24 mouse cellular contexts compared by ENCODE assay signal in the genomic region with DNA sequence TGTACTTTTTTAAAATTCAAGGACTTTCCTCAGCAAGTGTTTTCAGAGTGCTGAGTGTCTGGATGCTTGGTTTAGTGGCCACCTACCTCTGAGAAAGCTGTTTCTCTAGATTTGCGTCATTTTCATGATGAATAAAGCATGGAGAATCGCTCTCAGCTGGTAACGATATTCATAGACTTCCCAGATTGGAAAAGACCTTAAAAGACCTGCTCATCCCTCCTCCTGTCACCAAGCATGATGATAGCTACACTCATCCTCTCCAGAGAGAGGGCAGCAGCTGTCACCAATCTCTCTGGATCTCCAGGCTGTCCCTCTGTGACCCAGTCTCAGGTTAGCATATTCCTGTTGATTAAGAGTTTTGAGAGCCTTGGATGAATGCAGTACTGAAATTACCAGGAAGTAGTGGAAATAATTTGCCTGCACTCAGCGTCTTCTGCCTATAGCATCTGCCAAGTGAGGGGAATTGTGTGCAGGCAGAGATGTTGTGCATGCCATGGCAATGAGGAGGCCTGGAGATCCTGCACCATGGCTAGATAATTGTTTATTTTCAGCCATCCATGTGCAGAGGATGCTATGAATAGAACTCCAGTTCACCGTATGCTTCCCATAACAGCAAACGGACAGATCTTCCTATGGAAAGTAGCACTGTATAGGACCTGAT.
DNase-seq lines count a peak whose midpoint lies in the region; ATAC-seq lines count a peak whose summit lies in the region.
"Had no signal": no experiment of that assay in that cellular context is flagged by ENCODE, and none has a peak within 500 bp of the region (broad histone marks: within the 10 kb centered on the region; RNA-seq: fewer than 3 reads in every experiment).

No protein-coding gene starts in this region.

- no peak overlapping the region for H3K9ac ChIP-seq in forebrain, embryonic 11.5 days (ENCODE audit: low read length)
- H3K9ac ChIP-seq: embryonic facial prominence, embryonic 15.5 days; liver, embryonic 15.5 days; stomach, embryonic 15.5 days had no signal

- no peaks in the 10 kb centered on the region for H3K36me3 ChIP-seq in forebrain, embryonic 11.5 days (ENCODE audit: control insufficient read depth, insufficient read depth, low read length)
- H3K36me3 ChIP-seq: embryonic facial prominence, embryonic 15.5 days; G1E; liver, embryonic 15.5 days; stomach, embryonic 15.5 days had no signal

- no peak for ATAC-seq in forebrain, embryonic 11.5 days (replicated peaks; ENCODE audit: low FRiP score)
- ATAC-seq: activated CD4-positive, CD25-positive, alpha-beta regulatory T cell, adult 4 months; lung, postnatal 0 days had no signal

- no peak overlapping the region for H3K4me3 ChIP-seq in forebrain, embryonic 11.5 days (ENCODE audit: low read depth, low read length)
- H3K4me3 ChIP-seq: embryonic facial prominence, embryonic 15.5 days; liver, embryonic 15.5 days; stomach, embryonic 15.5 days had no signal

- no peaks in the 10 kb centered on the region for H3K27me3 ChIP-seq in forebrain, embryonic 11.5 days (ENCODE audit: control insufficient read depth, insufficient read depth, low read length)
- H3K27me3 ChIP-seq: embryonic facial prominence, embryonic 15.5 days; liver, embryonic 15.5 days; stomach, embryonic 15.5 days had no signal

- no peak overlapping the region for H3K4me2 ChIP-seq in forebrain, embryonic 11.5 days (ENCODE audit: low read depth, low read length, severe bottlenecking)
- H3K4me2 ChIP-seq: embryonic facial prominence, embryonic 15.5 days; heart, embryonic 11.5 days; liver, embryonic 15.5 days; midbrain, embryonic 11.5 days; stomach, embryonic 15.5 days had no signal

- 91% methylated on average over 6 of the region's 6 CpGs for WGBS in forebrain, embryonic 11.5 days

- no peaks in the 10 kb centered on the region for H3K4me1 ChIP-seq in forebrain, embryonic 11.5 days (replicated peaks; ENCODE audit: control insufficient read depth, insufficient read depth, low read length)
- H3K4me1 ChIP-seq: embryonic facial prominence, embryonic 15.5 days; liver, embryonic 15.5 days; stomach, embryonic 15.5 days had no signal

- intact Hi-C loops in left cerebral cortex, postnatal 25 days (cut with DNase I), result loop anchor here (1.0 to 10.0 kb wide), 4 partner anchors 142 to 1089 kb away; a partner anchor contains a TSS

- DNase-seq in cerebellum, adult 18-20 months, result peak; percentile 8 to 17
- no peak for DNase-seq in cerebellum, postnatal 36 days
- DNase-seq in right cerebral cortex, adult 18-20 months, result peak; percentile 51
- DNase-seq in right cerebral cortex, postnatal 4 days, result no peak
- peak; percentile 21 to 94 for DNase-seq in left cerebral cortex, postnatal 25 days (ENCODE audit: low spot score in 2 of 2)
- peak; percentile 83 for DNase-seq in telencephalon, adult 2 months (ENCODE audit: low read depth, low spot score)
- DNase-seq in adrenal gland, adult 18-20 months (ENCODE audit: low spot score in 2 of 2), result no peak
- DNase-seq in forebrain, embryonic 11.5 days (ENCODE audit: low spot score), result no peak
- DNase-seq: adrenal gland, postnatal 36 days; cerebellum, adult 9-11 months; embryo, embryonic 11 days; heart, postnatal 10 days; kidney, adult 2 months; kidney, postnatal 10 days; retina, postnatal 1 day; thymus, adult 2 months had no signal

- no peak overlapping the region for H3K27ac ChIP-seq in forebrain, embryonic 11.5 days (ENCODE audit: low read depth, low read length)
- H3K27ac ChIP-seq: embryonic facial prominence, embryonic 15.5 days; liver, embryonic 15.5 days; stomach, embryonic 15.5 days had no signal

- H3K9me3 ChIP-seq in forebrain, embryonic 11.5 days (ENCODE audit: control insufficient read depth, low read length), result no peaks in the 10 kb centered on the region
- H3K9me3 ChIP-seq: embryonic facial prominence, embryonic 15.5 days; G1E; liver, embryonic 15.5 days; stomach, embryonic 15.5 days had no signal

Comparison
In these comparisons a context has a peak if more than half of its experiments do, and no peak if none do; other contexts are left out.
1. DNase-seq: peak in cerebellum, adult 18-20 months (2 of 2), right cerebral cortex, adult 18-20 months (single experiment), left cerebral cortex, postnatal 25 days (2 of 2) and telencephalon, adult 2 months (single experiment); none in cerebellum, postnatal 36 days (0 of 2), right cerebral cortex, postnatal 4 days (single experiment), adrenal gland, adult 18-20 months (0 of 2) and forebrain, embryonic 11.5 days (single experiment).